Mouse (Mus musculus): ENCODE measurements around the gene Oprm1. TPM values are rescaled to one million over a fixed set of nuclear protein-coding genes. Genes with fewer than 3 reads are reported as not detected.
"Not testable (repeated sequence)": the region's sequence is repeated elsewhere in the genome, so short reads cannot be mapped to it uniquely, and the experiment has no call there.

Oprm1 gene
- total RNA-seq, 2 experiments from 2014 or later, result 4.9 to 5.8 TPM

DNA sequence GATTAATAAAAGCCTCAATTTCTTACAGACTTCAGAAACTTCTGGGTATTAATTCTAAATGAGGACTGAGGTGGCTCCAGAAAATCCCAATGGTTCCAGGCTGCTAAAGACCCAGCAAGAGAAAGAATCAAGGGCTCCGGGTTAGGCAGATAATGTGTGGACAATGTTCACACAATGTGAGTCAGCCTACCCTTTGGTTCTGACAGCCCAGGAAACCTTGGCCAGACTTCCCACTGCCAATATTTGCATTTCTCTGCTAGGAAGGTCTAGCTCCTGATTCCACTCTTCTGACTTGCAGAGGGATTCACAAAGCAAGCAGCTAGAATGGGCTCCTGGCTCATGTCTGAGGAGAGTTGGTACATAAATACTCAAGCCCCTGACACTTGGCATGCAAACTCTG lies 210.0 kb downstream of the Oprm1 start:
- no peak for DNase-seq (ENCODE audit: low spot score in 2 of 2)

DNA sequence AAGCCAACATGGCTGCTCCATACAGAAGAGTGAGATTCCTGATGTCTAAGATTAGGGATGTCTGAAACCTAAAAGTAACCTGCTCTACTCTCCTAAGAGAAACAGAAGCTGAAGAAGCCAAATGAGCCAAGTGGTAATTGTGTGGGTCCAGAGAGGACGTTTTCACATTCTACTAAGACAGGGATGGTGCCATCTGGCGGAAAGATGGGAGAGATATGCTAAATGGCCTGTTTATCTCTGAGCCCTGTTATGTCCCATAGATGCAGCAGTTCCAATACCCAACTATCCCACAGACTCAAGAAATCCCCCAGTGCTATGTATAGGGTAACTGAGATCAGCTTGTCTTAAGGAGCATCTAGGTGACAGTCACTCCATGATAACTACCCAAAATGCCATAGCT lies 219.5 kb downstream of the Oprm1 start:
- peak in 1 of 2 experiments; percentile 13 for DNase-seq (ENCODE audit: low spot score in 2 of 2)

DNA sequence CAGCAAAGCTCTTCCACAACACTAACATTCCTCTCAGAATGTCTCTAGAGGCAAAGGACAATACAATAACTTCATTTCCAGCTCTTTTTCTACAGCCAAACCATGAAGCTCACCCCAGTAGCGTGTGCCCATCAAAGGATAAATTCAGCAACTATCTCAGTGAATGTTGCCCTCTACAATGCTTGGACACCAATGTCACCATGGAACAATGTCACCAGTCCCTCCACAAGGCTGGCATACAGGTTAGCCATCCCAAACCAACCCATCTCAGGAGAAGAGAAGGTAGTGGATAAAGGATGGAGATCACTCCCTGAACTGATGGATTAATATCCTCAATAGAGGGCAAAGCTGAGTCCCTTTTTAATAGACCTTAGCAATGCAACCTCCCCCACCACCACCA lies 220.4 kb downstream of the Oprm1 start:
- no peak for DNase-seq (ENCODE audit: low spot score in 2 of 2)

DNA sequence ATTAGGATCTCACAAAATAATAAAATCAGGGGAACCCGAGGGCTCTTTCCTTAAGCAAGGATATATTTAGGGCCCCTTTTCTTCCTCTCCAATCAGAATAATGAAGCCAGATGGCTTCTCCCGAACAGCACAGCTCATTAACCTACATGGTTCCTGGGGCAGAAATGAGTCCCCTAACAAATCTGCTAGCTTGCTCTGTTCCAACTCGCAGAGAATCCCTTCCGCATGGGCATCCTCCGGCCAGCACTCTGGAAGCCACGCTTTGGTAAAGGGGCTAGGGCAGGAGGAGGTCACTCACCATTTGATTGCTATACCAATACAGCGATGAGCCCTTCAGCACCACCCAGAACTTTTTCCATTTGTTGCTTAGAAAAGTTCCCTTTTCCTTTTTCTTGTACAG lies 220.9 kb downstream of the Oprm1 start:
- peak in 1 of 2 experiments; percentile 29 for DNase-seq (ENCODE audit: low spot score in 2 of 2)

DNA sequence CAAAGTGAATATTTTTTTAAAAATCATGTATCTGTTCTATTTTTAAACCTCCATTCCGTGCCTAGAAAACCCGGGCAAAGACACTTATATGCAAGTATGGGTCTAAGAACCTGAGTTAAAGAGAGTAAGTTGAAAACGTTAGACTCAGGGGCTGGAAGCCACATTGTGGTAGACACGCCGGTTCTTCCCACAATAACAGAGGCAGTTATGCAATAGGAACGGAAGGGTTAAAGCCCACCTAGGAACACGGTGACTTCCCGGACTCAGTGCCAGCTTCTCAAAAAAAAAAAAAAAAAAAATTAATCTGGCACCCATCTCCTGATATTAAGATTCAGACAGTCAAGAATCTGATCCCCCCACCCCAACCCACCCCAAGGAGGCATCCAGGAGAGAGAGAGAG lies 221.5 kb downstream of the Oprm1 start:
- DNase-seq (ENCODE audit: low spot score in 2 of 2), result peak in 1 of 2 experiments; percentile 14

GRCm38 (mm10) chr10:6980236-6980635 lies 221.9 kb downstream of the Oprm1 start:
- DNase-seq (ENCODE audit: low spot score in 2 of 2), result peak in 1 of 2 experiments; percentile 34

DNA sequence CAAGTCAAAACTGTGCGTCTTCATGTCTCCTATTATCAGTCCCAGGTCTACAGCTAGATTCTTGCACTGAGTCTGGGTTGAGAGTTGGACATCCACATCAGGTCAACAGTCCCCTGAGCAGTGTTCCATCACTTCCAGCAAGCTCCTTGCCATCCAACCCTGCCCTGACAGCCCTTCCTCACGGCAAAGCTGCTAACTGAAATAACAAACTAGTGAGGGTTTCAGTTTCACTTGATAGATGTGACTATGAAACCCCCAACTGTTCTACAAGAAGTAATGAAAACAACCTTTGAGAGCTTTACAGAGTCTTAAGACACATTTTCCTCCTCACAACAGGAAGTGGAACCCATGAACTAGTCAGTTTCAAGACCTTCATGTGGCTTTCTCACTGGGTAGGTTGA lies 224.4 kb downstream of the Oprm1 start:
- no peak for DNase-seq (ENCODE audit: low spot score in 2 of 2)

GRCm38 (mm10) chr10:6983431-6983830 lies 225.1 kb downstream of the Oprm1 start:
- DNase-seq (ENCODE audit: low spot score in 2 of 2), result no peak

DNA sequence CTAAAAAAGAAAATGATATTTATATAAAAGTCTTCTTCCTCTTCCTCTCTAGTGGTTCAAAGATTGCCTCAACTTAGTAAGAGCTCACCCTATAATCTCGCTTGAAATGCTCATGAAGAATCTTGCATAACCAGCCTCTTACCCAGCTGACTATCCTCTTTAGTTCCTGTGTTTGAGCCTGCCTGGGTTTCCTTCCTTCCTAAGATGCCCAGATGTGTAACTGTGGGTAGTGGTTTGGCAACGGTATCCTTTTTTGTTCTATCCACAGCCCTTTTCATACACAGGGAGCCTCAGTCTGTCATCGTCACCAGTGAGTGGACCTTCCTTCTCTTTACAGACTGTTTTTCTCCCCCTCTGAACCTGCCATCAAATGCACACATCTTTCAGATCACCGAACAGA lies 227.9 kb downstream of the Oprm1 start:
- no peak for DNase-seq (ENCODE audit: low spot score in 2 of 2)

GRCm38 (mm10) chr10:6987399-6988098 lies 229.2 kb downstream of the Oprm1 start:
- no peak for DNase-seq (ENCODE audit: low spot score in 2 of 2)

GRCm38 (mm10) chr10:6988555-6988954 lies 230.2 kb downstream of the Oprm1 start:
- no peak for DNase-seq (ENCODE audit: low spot score in 2 of 2)

GRCm38 (mm10) chr10:6996895-6997294 lies 238.6 kb downstream of the Oprm1 start:
- DNase-seq (ENCODE audit: low spot score in 2 of 2), result no peak

DNA sequence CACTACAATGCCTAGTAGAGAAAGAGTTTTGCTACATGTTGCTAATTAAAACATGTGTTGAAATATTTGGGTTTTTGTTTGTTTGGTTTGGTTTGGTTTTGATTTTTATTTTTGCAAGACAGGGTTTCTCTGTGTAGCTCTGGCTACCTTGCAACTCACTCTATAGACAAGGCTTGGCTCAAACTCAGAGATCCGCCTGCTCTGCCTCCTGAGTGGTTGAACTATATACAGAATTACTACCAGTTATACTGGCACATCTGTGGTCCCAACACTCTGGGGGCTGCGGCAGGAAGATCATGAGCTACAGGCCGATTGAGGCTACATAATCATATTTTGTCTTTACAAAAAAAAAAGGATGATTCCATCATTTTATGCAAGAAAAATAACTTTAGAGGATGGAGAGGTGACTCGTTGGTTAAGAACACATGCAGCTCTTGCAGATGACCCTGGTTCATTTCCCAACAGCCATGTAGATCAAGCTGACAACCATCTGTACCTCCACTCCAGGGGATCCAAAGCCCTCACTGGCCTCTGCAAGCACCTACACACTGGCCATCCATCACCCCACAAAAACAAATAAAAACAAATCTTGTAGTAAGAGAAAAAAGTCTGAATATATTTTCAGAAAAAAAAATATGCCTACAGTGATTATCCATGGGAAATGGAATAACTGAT lies 240.4 kb downstream of the Oprm1 start:
- DNase-seq (ENCODE audit: low spot score in 2 of 2), result no peak

DNA sequence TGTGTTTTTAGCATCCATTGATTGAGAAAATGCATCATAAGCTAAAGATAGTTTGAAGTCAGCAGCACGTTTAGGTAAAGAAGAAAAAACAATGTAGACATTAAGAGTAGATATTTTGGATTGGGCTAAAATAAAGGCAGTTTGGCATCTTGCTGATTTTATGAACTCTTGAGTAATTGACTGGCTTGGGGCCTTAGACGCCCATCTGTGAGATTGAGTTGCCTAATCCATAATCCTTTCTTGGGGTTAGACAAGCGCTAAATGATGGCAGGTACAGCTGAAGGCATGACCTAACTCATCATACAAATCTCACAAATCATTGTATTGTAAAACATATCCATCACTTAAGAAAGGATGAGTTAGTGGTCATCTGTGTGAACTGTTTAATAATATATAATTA lies 241.0 kb downstream of the Oprm1 start:
- DNase-seq (ENCODE audit: low spot score in 2 of 2), result no peak

DNA sequence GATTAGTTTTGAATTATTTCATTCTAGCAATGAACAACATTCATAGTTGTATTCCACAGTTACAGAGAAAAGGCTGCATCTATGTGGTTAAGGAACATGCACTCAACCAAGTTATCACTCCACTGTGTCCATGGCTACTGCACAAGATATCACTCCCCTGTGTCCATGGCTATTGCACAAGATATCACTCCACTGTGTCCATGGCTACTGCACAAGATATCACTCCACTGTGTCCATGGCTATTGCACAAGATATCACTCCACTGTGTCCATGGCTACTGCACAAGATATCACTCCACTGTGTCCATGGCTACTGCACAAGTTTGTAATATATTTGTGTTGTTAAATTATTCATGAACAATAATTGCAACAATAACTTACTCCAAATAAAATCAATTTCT lies 245.6 kb downstream of the Oprm1 start:
- not testable (repeated sequence) for DNase-seq (ENCODE audit: low spot score in 2 of 2)

GRCm38 (mm10) chr10:7004980-7005538 lies 246.8 kb downstream of the Oprm1 start:
- no peak for DNase-seq (ENCODE audit: low spot score in 2 of 2)

GRCm38 (mm10) chr10:7010543-7010942 lies 252.2 kb downstream of the Oprm1 start:
- DNase-seq (ENCODE audit: low spot score in 2 of 2), result no peak

DNA sequence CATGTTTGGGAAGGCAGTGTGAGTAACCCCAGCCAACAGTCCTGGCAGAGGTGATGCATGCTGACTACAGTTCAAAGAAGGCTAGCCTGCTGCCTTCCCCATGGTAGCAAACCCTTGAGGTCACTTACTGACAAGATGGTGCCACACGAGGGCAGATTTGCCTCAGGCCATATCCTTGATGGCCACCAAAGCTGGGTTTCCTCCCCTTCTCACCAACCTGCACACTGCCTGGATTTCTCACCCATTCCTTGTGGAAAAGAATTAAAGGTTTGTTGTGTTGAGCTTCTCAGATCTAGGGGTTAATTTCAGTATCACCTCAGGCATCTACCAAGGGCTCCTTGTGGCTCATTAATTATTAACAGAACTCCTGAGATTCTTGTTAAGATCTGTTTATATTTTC lies 256.9 kb downstream of the Oprm1 start:
- DNase-seq (ENCODE audit: low spot score in 2 of 2), result no peak

DNA sequence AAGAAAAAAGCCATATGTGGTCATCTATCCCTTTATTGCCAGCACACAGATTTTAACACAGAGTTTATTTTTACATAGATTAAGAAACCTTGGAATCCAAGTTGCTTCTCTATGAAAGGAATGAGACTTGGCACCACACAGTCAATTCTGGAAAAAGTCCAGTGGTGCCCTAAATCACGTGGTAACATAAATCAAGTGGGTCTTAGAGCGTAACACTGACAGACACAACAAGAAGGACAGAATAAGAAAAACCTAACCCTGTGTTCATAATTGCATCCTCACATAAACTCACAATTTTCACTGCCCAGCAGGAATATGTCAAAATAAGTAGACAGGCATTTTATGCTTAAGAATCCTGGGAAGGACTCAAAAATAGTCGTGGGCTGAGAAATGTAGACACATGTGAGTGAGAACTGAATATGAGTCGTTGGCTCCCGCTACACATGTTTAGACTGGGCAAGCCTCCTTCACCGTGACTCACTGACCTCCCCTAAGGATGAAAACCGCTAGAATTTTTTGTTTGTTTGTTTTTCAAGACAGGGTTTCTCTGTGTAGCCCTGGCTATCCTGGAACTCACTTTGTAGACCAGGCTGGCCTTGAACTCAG lies 261.6 kb downstream of the Oprm1 start:
- no peak for DNase-seq (ENCODE audit: low spot score in 2 of 2)

DNA sequence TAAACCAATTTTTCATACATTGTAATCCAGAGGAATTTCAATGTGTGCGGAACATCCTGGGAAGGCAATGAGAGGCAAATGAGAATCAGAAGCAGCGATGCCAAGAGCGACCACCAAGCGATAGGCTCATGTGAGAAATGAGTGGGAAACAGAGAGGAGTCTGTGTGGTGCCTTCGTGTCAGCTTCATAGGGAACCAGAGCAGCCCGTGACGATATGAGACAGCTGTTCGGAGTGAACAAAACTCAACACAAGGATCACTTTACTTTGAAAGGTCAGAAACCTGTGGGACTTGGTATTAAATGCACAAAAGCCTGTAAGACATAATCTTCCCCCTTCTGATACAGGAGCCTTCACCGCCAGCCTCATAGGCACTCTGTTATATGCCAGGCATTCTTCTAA lies 262.2 kb downstream of the Oprm1 start:
- no peak for DNase-seq (ENCODE audit: low spot score in 2 of 2)

GRCm38 (mm10) chr10:7025028-7025427 lies 266.7 kb downstream of the Oprm1 start:
- no peak for DNase-seq (ENCODE audit: low spot score in 2 of 2)

- no peak for DNase-seq (ENCODE audit: low spot score in 2 of 2)
Measured at GRCm38 (mm10) chr10:7033459-7033858, 275.2 kb downstream of the Oprm1 start.
